Mouse (Mus musculus): ENCODE measurements around the gene Zmynd15.
A peak's percentile ranks its signal among the peaks of the same experiment; 100 is the strongest.
"Not testable (repeated sequence)": the region's sequence is repeated elsewhere in the genome, so short reads cannot be mapped to it uniquely, and the experiment has no call there.

Zmynd15 gene

DNA sequence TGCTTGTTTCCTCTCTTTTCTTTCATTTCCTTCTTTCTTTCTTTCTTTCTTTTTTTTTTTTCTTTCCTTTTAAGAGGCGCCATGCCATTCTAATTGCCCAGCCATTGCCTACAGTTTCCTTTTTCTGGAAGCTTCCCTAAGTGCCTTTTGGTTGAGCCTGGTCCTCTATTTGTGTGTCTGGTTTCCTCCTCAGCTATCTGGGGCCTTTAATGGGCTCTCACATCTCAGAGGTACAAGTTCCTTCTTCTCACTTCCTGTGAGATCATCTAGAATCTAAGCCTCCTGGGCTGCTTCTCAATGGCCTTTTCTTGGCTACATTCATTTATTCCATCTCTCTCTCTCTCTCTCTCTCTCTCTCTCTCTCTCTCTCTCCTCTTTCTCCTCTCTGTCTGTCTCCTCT, 11.9 kb upstream of the Zmynd15 start:
- no peak for DNase-seq (ENCODE audit: low spot score in 2 of 2)

DNA sequence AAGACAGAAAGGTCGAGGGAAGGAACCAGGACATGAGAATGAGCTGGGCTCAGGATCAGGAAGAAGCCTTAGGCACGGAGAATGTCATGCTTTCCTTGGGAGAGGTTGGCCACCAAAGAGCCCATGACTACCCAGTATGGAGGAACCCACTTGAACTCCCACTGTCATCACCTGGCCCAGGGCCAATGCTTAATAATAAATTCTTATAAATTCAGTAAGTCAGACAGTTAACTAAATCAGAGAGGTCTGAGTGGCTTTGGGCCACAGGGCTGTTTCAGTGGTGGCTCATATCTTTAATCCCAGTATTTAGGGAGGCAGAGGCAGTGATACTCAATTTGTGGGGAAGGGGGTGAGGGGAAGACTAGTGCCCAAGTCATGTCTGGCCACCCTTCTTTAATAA, 8.3 kb upstream of the Zmynd15 start:
- DNase-seq (ENCODE audit: low spot score in 2 of 2), result no peak

DNA sequence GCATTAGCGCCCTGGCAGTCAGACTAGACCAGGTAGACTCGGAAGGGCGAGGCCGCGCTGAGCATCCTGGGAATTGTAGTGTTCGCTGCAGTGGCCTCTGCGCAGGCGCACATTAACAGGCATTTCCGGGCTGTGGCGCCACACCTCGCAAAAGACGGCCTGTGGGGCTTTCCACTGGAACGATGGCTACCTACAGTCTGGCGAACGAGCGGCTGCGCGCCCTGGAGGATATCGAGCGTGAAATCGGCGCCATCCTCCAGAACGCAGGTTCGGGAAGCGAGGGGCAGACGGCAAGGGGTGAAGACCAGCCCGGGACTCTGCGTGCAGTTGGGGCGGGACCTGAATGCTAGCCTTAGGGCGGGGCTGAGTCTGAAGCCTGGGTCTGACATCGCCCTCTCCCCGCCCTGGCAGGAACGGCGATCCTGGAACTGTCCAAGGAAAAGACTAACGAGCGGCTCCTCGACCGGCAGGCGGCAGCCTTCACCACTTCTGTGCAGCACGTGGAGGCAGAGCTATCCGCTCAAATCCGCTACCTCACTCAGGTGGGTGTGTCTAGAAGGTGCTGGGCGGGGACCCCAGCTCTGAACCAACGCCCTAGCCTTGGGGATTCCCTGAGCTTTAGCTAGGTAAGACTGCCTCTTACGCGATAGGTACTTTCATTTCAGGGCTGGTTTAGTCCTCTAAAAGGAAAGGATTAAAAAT, 7.3 kb upstream of the Zmynd15 start, which contains the start of gene Med11:
Gene Med11 (plus strand): TSS at position 123 of the 702 bp plus-strand sequence.
- DNase-seq (ENCODE audit: low spot score in 2 of 2), result peak; percentile 94 to 95

DNA sequence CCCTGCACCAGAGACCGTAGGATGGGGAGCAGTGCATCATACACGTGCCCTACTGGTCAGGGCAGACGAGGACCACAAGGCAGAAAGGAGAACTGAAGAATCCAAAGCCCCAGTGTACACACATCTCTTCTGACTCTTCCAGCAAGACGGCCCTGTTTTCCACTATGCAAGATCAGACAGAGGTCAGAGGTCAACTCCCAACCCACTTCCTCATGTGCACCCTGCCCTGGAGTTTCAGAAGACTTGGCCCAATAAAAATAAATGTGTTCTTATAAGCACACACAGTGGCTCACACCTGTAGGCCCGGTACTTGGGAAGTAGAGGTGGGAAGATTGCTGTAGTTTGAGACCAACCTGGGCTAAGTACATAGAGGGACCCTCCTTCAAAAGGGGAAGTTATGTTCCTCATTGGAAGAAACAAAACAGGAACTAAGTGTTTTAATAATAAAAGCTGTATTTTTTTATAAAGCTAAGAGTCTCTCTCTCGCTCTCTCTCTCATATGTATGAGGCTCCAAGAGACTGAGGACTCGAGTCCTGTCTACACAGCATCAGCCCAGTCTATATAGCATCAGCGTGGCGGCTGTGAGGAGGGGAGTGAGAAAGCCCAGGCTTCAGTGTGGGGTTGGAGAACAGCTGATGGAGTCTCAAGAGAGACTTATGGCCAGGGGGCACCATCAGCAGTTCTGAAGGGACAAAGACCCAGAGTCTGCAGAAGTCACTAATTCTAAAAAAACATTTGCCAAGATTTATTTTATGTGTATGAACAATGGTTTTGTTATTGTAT, 5.8 kb upstream of the Zmynd15 start:
- no peak for DNase-seq (ENCODE audit: low spot score in 2 of 2)

DNA sequence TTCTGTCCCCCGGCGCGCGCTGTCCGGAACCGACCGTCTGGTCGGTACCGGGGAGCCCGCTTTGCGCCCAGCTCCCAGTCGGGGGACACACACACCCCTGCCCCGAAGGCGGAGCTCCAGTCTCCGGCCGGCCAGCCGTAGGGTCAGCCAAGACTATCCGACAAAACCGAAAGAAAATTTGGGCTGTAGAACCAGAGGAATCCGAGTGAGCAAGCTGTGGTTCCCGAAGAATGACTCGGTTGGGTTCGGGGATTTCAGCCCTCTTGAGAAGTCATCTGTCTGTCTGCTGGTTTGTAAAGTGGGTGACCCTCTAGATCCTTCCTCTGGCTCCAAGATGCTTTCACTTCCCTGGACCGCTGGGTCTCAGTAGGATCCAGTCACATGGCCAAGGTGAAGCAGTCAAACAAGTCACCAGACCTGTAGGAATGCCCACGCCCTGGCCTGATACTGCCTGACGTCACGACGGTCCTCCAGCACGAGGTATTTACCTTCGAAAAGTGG, 418 bp downstream of the Zmynd15 start, which contains the start of gene Cxcl16:
Gene Cxcl16 (minus strand): TSS at position 384 of the 501 bp plus-strand sequence.
- DNase-seq (ENCODE audit: low spot score in 2 of 2), result no peak

DNA sequence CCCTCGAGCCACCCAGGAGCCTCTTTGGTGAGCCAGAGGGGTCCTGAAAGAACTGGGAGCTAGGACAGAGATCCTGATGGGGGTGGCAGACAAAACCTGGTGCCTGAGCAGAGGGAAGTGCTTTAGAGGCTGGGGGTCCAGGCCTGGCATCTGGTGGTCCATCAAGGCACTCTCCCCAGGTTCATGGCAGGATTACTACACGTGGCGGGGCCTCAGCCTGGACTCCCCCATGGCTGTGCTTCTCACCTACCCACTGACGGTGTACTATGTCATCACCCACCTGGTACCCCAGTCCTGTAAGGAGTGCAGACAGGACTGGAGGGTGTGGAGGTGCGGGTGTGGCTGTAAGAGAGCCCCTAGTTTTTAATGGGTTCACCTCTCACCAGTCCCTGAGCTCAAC, 4.7 kb downstream of the Zmynd15 start:
- no peak for DNase-seq (ENCODE audit: low spot score in 2 of 2)

GRCm38 (mm10) chr11:70465211-70465610, 6.0 kb downstream of the Zmynd15 start:
- DNase-seq (ENCODE audit: low spot score in 2 of 2), result no peak

- DNase-seq (ENCODE audit: low spot score in 2 of 2), result no peak
Observed at GRCm38 (mm10) chr11:70465824-70466223, 6.6 kb downstream of the Zmynd15 start.

- DNase-seq (ENCODE audit: low spot score in 2 of 2), result no peak
Observed at GRCm38 (mm10) chr11:70467902-70468619, 8.8 kb downstream of the Zmynd15 start.

- DNase-seq (ENCODE audit: low spot score in 2 of 2), result no peak
Observed at GRCm38 (mm10) chr11:70469764-70470163, 10.5 kb downstream of the Zmynd15 start.

GRCm38 (mm10) chr11:70472716-70473115, 13.5 kb downstream of the Zmynd15 start:
- no peak for DNase-seq (ENCODE audit: low spot score in 2 of 2)

- not testable (repeated sequence) for DNase-seq (ENCODE audit: low spot score in 2 of 2)
Observed at GRCm38 (mm10) chr11:70473291-70473690, 14.1 kb downstream of the Zmynd15 start.

- no peak for DNase-seq (ENCODE audit: low spot score in 2 of 2)
Observed at GRCm38 (mm10) chr11:70474872-70475534, 15.8 kb downstream of the Zmynd15 start.

DNA sequence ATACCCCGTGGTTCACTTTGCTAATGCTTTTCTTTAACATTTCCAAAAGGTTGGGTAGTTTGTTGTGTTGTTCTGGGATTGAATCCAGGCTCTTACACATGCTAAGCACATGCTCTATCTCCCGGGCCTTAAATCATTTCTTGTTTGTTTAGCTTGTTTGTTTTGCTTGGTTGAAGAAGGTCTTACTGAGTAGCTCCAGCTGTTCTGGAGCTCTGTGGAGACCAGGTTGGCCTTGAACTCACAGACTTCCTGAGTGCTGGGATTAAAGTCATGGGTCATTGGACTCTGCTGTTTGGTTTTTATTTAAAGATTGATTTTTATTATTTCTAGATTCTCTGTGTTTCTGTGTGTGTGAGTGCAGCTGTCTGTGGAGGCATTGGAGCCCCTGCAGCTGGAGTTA, 26.3 kb downstream of the Zmynd15 start:
- no peak for DNase-seq (ENCODE audit: low spot score in 2 of 2)

GRCm38 (mm10) chr11:70487816-70488215, 28.6 kb downstream of the Zmynd15 start:
- DNase-seq (ENCODE audit: low spot score in 2 of 2), result no peak

DNA sequence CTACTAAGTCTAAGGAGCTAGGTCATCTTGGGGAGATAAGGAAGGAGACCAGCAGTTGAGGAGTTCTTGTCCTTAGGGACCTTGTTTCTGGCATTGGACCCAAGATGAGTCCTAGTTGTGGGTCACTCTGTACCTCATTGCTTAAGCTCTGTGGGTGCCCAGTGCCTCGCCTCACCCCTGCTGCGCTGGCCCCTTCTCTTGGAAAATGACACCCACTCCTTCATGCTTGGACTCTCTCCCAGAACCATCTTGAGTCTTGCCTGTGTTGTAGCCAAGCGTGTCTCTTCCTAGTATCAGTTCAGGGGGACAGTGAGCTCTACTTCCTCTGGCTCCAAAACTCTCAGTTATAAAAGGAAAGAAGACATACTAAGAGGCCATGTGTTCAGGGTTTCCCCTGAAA, 29.9 kb downstream of the Zmynd15 start:
- DNase-seq (ENCODE audit: low spot score in 2 of 2), result no peak

GRCm38 (mm10) chr11:70489684-70490083, 30.5 kb downstream of the Zmynd15 start:
- no peak for DNase-seq (ENCODE audit: low spot score in 2 of 2)

DNA sequence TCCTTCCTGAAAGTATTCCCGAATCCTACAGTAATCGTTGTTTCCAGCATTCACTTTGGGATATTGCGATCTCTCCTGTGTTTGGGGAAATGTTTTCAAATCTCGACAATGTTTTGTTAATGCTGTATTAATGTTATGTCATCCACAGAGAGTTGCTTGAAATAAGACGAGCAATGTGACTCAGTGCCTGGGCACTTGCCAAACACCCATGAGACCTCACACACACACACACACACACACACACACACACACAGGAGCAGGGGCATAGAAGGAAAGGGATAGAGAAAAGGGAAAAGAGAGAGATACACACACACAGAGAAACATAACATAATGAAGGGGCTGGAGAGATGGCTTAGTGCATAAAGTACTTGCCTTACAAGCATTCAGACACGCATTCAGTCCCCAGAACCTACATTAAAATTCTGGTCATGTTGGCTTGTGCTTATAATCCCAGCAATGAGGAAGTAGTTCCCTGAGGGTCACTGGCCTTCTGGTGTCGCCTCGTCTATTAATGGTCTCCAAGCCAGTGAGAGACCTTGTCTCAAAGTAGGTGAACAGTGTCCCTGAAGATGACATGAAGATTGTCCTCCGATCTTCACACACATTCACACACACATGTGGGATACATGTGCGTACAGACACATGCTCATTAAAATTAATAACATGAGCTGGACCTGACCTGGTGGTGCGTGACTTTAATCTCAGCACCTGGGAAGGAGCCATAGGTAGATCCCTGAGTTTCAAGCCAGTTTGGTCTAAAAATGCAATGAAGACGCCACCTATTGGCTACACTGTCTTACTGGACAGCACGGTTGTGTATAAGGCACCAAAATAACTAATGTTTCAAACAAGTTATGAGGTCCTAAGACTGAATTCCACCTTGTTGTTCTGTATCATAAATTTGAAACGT, 40.6 kb downstream of the Zmynd15 start:
- DNase-seq (ENCODE audit: low spot score in 2 of 2), result no peak

DNA sequence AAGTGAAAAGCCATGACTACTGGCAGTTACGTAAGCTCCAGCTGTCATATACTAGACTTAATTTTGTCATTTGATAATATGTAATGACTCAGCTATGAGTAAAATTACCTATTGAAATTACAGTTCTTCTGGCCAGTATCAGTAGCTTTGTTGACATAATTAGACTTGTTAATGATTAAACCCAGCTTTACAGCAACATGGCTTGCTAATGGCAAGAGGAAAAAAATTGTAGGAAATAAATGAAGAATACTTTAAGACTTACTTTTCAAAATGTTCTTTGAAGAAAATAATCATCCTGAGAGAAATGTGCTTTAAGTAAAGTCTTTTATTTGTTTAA, 41.2 kb downstream of the Zmynd15 start:
- no peak for DNase-seq (ENCODE audit: low spot score in 2 of 2)

DNA sequence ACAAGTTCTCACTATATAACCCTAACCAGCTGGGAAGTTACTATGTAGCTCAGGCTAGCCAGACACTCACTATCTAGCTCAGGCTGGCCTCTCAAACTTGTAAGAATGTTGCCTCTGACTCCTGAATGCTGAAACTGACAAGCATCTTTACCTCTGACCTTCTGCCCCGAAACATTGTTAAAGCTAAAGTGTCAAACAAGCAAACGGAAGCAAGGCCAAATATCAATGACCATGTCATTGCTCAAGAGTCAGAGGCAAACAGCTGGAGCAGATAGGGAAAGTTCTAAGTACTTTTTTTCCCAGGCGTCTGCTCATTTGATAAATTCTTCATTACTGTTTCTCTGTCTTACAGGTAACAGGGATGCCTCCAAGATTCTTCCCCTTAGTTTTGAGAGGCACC, 42.8 kb downstream of the Zmynd15 start:
- no peak for DNase-seq (ENCODE audit: low spot score in 2 of 2)

GRCm38 (mm10) chr11:70504970-70505369, 45.7 kb downstream of the Zmynd15 start, which contains the start of gene Tm4sf5:
Gene Tm4sf5, plus strand, starts transcription at chr11:70505244.
- DNase-seq (ENCODE audit: low spot score in 2 of 2), result no peak
